Mouse (Mus musculus) kidney, postnatal 25 days (tissue): ENCODE data around the gene Stk25.

Experiments
- DNase-seq, 2 experiments: peaks; one replicate each; pipeline ENCODE4 v3.0.0; 2021; ENCODE audit warnings: mixed read lengths in 2 of 2

The Stk25 gene

DNA sequence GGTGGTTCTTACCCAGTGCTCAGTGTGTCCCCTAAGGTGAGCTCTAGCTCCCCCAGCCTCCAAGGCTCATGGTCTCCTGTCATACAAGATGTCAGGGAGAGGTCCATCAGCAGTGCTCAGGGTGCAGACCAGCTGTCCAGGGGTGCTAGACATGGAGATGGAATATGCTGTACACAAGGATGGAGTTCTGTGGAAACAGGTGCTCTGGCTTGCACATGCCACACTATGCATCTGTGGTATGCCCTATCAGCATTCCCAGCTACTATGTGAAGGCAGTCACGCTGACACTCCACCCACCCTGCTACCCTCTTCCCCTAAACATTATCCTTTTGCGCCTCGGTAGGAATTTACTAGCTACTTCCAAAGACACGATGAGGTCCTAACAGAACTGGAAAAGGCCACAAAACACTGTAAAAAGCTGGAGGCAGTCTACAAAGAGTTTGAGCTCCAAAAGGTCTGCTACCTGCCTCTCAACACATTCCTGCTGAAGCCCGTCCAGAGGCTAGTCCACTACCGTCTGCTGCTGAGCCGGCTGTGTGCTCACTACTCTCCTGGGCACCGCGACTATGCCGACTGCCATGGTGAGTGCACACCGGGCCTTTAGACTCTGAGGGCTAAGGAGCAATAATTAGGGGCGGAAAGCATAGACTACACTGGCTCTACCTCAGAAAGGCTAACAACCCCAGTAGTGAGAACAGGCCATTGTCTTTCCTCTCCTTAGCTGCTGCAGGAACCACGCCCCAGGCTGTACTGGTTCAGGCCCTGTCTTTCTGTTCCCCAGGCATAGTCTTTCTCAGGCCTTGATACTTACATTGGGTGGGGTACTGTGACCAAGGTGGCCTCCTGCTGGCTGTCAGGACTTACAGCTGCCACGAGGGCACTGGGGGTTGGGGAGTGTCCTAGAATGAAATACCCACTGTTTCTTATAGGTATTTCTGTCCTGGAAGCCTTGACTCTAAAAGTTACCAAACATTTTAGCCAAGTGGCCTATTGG, 51.1 kb downstream of the Stk25 start:
- no peak for DNase-seq

DNA sequence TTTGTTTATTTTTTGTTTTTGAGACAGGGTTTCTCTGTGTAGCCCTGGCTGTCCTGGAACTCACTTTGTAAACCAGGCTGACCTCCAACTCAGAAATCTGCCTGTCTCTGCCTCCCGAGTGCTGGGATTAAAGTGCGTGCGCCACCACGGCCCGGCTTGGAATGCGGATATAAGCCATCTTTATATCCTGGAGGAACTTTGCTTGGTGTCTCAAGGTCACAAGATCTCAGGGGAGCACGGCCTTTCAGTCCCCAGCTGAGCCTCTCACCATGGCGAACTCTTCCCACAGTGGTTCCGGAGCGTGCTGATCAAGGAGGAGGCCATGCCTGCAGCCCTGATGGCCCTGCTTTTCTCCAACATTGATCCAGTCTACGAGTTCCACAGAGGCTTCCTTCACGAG, 54.5 kb downstream of the Stk25 start:
- no peak for DNase-seq

DNA sequence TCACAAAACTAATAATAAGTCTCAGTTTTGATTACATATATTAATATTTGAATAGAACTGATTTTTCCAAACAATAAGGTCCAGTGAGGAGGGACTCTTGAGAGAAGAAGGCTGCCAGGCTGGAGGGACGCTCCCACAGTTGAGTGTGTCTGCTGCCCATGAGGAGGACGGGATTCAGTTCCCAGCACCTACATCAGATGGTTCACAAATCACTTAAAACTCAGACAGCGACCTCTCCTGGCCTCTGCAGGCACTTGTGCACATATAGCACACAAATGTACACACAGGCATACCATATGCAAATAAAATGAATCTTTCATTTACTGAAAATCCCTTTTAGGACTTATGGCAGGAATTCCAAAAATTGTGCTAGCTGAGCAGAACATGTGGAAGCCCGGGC, 55.5 kb downstream of the Stk25 start:
- DNase-seq, result no peak

DNA sequence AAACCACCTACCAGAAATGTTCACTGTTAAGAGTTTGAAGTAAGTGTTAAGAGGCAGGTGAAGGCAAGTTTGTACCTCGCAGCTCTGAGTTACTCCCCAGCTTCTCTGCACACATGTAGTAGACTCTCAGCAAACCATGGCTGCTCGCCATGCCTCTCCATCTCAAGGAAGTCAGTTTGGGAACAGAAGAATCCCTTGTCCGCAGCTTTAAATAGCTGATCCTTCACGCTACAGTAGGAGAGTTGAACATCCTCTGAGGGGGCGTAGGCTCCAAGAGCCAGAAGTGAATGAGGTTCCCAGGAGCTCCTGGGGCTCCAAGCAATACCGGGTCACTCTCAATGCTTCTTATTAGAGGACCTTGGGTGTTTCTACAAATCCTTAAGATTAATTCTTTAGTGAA, 62.5 kb downstream of the Stk25 start:
- DNase-seq, result no peak

- no peak for DNase-seq
These were observed 64.5 kb downstream of the Stk25 start for GRCm38 (mm10) chr1:93593960-93594359.

- peak in 1 of 2 experiments; percentile 56 for DNase-seq
These were observed 70.1 kb downstream of the Stk25 start for GRCm38 (mm10) chr1:93588346-93588745.

GRCm38 (mm10) chr1:93581545-93581944, 76.9 kb downstream of the Stk25 start:
- DNase-seq, result no peak

GRCm38 (mm10) chr1:93577861-93578260, 80.6 kb downstream of the Stk25 start:
- no peak for DNase-seq

- DNase-seq, result no peak
These were observed 81.4 kb downstream of the Stk25 start for GRCm38 (mm10) chr1:93577066-93577465.
